Mouse (Mus musculus) kidney, adult 2 months (tissue): ENCODE measurements around the gene Ndufs2. TPM values are rescaled to one million over a fixed set of nuclear protein-coding genes. Genes with fewer than 3 reads are reported as not detected.
A peak's percentile ranks its signal among the peaks of the same experiment; 100 is the strongest.

Source experiments
- DNase-seq: peaks from one replicate; pipeline ENCODE4 v3.0.0; 2021
- H3K27ac ChIP-seq: fragments of 200-500 bp; 2 replicates; pipeline ENCODE4 v1.5.1; 2012; ENCODE audit warnings: low read depth, low read length, control low read depth, inconsistent platforms; ENCODE audit not compliant: insufficient read depth
- H3K27me3 ChIP-seq: fragments of 200-500 bp; replicated peaks from 2 replicates; pipeline ENCODE4 v1.6.1; 2012; ENCODE audit warnings: mild to moderate bottlenecking, moderate library complexity, low read length, inconsistent platforms; ENCODE audit not compliant: control insufficient read depth, insufficient read depth
- H3K36me3 ChIP-seq: fragments of 200-500 bp; 2 replicates; pipeline ENCODE4 v1.6.1; 2012; ENCODE audit warnings: mild to moderate bottlenecking, moderate library complexity, low read length, inconsistent platforms; ENCODE audit not compliant: control insufficient read depth, insufficient read depth
- H3K4me1 ChIP-seq: fragments of 200-500 bp; 2 replicates; pipeline ENCODE4 v1.6.1; 2011; ENCODE audit warnings: low read length; ENCODE audit not compliant: control insufficient read depth, insufficient read depth
- H3K4me3 ChIP-seq: fragments of 200-500 bp; 2 replicates; pipeline ENCODE4 v1.5.1; 2011; ENCODE audit warnings: mild to moderate bottlenecking, low read depth, low read length, control low read depth; ENCODE audit not compliant: insufficient read depth
- CTCF ChIP-seq: fragments of 200-500 bp; conservative IDR thresholded peaks from 2 replicates; pipeline ENCODE4 v1.5.1; 2011; ENCODE audit warnings: low read depth, mild to moderate bottlenecking, control low read depth, low read length, moderate library complexity, mixed read lengths; ENCODE audit not compliant: insufficient read depth, insufficient read length
- POLR2A ChIP-seq: fragments of 200-500 bp; IDR thresholded peaks from one replicate; pipeline ENCODE4 v1.6.1; 2011; ENCODE audit warnings: low read depth, low read length, control low read depth
- WGBS: fragments of 180-500 bp; shearing (Covaris S2); methylation state at CpG from one replicate; pipeline ENCODE4 v1.1.7; 2018; 5-methylcytosine and 5-hydroxymethylcytosine counted together
- polyA plus RNA-seq: library from polyadenylated mRNA; depleted of rRNA; stranded (reverse); fragments of >200 nt; gene quantifications from 2 replicates; pipeline ENCODE4 v1.2.3, GENCODE M21; 2012

The Ndufs2 gene
- polyA plus RNA-seq, 1 experiment: 559 TPM

GRCm38 (mm10) chr1:171235791-171236190 is 15.4 kb downstream of the Ndufs2 start:
- WGBS: 73% methylated on average over 4 of the region's 4 CpGs
- TF ChIP-seq POLR2A: no peak
- no peak for TF ChIP-seq CTCF
- Histone ChIP-seq H3K27me3 (no peaks in the 10 kb centered on the region), H3K36me3 (peaks cover 17% of the 10 kb centered on the region), H3K27ac (no peak overlapping the region), H3K4me3 (no peak overlapping the region), H3K4me1 (no peaks in the 10 kb centered on the region; the same call in 1 of the 2 replicates)
- DNase-seq: no peak

GRCm38 (mm10) chr1:171234538-171234937 is 16.6 kb downstream of the Ndufs2 start:
- no peaks in the 10 kb centered on the region for H3K27me3 ChIP-seq
- no peak for DNase-seq
- TF ChIP-seq CTCF: no peak
- TF ChIP-seq POLR2A: no peak
- peaks cover 17% of the 10 kb centered on the region for H3K36me3 ChIP-seq
- H3K27ac ChIP-seq: no peak overlapping the region
- 84% methylated on average over 4 of the region's 4 CpGs for WGBS
- H3K4me3 ChIP-seq: no peak overlapping the region
- peaks cover 8% of the 10 kb centered on the region; the same call in 1 of the 2 replicates for H3K4me1 ChIP-seq

GRCm38 (mm10) chr1:171234126-171234525 is 17.1 kb downstream of the Ndufs2 start, which contains the start of gene Fcer1g:
Gene Fcer1g (minus strand): TSS chr1:171234365.
- TF ChIP-seq POLR2A (no peak), CTCF (no peak)
- Histone ChIP-seq H3K36me3 (peaks cover 16% of the 10 kb centered on the region), H3K4me1 (peaks cover 8% of the 10 kb centered on the region; the same call in 1 of the 2 replicates), H3K27me3 (no peaks in the 10 kb centered on the region), H3K27ac (peak within 1 kb of the TSS; percentile 2; the same call in 1 of the 2 replicates), H3K4me3 (peak within 1 kb of the TSS; percentile 18; the same call in 1 of the 2 replicates)
- no peak for DNase-seq
- 91% methylated on average over 14 of the region's 14 CpGs for WGBS

- H3K27me3 ChIP-seq: no peaks in the 10 kb centered on the region
- peaks cover 8% of the 10 kb centered on the region; the same call in 1 of the 2 replicates for H3K4me1 ChIP-seq
- WGBS: 82% methylated on average over 12 of the region's 12 CpGs
- peak overlapping the region; percentile 2; the same call in 1 of the 2 replicates for H3K27ac ChIP-seq
- peaks cover 11% of the 10 kb centered on the region for H3K36me3 ChIP-seq
- no peak for DNase-seq
- TF ChIP-seq CTCF (no peak), POLR2A (no peak)
- no peak overlapping the region for H3K4me3 ChIP-seq
Observed at GRCm38 (mm10) chr1:171232800-171233730, 18.1 kb downstream of the Ndufs2 start.

GRCm38 (mm10) chr1:171232348-171232747 is 18.8 kb downstream of the Ndufs2 start:
- TF ChIP-seq POLR2A (no peak), CTCF (no peak)
- Histone ChIP-seq H3K4me1 (peaks cover 8% of the 10 kb centered on the region; the same call in 1 of the 2 replicates), H3K4me3 (no peak overlapping the region), H3K36me3 (peaks cover 9% of the 10 kb centered on the region), H3K27me3 (no peaks in the 10 kb centered on the region), H3K27ac (peak overlapping the region; percentile 56; the same call in 1 of the 2 replicates)
- no peak for DNase-seq
- 69% methylated on average over 5 of the region's 5 CpGs for WGBS

GRCm38 (mm10) chr1:171231844-171232243 is 19.3 kb downstream of the Ndufs2 start:
- Histone ChIP-seq H3K4me3 (no peak overlapping the region), H3K27ac (peak overlapping the region; percentile 56; the same call in 1 of the 2 replicates), H3K36me3 (peaks cover 4% of the 10 kb centered on the region), H3K4me1 (peaks cover 8% of the 10 kb centered on the region; the same call in 1 of the 2 replicates), H3K27me3 (no peaks in the 10 kb centered on the region)
- no peak for DNase-seq
- TF ChIP-seq POLR2A (no peak), CTCF (no peak)
- WGBS: 60% methylated on average over 4 of the region's 4 CpGs

- Histone ChIP-seq H3K4me1 (peaks cover 8% of the 10 kb centered on the region; the same call in 1 of the 2 replicates), H3K27ac (no peak overlapping the region), H3K27me3 (no peaks in the 10 kb centered on the region), H3K36me3 (peaks cover under 1% of the 10 kb centered on the region; the same call in 1 of the 2 replicates), H3K4me3 (no peak overlapping the region)
- no peak for DNase-seq
- 41% methylated on average over 3 of the region's 3 CpGs for WGBS
- no peak for TF ChIP-seq CTCF
- TF ChIP-seq POLR2A: no peak
Observed at GRCm38 (mm10) chr1:171230215-171230614, 21.0 kb downstream of the Ndufs2 start.
